Mouse (Mus musculus): Measurements from ENCODE around the gene Meiob.

The Meiob gene

DNA sequence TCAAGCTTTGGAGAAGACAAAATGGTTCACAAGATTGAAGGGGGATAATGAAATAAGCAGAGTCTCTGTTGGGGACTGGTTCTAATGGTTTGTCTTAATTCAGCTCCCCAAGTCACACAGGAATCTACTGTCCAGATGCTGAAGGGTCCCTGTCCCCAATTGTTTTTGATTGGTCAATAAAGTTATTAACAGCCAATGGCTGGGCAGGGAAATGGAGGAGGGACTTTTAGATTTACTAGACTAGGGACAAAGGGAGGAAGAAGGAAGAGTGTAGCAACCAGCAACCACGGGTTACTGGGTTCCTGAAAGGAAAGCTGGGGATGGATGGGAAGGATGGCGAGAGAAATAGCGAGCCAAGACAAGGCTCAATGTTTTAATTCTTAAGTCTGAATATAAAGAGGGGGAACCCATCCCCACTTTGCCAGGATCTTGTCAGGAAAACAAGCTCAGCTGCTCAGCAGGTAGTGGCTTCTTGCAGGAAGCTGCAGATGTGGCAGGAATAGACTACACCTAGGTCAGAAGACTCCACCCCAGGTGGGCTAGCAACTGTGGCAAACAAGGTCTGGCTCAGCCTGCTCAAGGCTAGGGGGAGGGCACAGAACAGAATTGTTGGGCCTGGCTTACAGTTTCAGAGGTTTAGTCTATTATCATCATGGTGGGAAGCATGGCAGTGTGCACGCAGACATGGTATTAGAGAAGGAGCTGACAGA is 69.8 kb downstream of the Meiob start:
- no peak for DNase-seq (ENCODE audit: low read depth, low spot score)

DNA sequence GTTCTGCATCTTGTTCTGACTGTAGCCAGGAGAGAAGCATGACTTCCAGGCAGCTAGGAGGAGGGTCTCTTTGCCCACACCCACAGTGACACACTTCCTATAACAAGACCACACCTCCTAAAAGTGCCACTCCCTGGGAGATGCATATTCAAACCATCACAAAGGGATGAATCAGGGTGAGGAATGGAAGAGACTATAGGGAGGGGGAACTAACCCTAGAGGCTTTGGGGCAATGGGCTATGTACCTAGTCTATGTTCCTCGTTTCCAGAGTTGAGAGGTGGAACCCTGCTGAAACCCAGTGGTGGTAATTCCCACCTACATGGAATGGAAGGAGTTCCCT is 70.3 kb downstream of the Meiob start:
- DNase-seq (ENCODE audit: low read depth, low spot score), result no peak

DNA sequence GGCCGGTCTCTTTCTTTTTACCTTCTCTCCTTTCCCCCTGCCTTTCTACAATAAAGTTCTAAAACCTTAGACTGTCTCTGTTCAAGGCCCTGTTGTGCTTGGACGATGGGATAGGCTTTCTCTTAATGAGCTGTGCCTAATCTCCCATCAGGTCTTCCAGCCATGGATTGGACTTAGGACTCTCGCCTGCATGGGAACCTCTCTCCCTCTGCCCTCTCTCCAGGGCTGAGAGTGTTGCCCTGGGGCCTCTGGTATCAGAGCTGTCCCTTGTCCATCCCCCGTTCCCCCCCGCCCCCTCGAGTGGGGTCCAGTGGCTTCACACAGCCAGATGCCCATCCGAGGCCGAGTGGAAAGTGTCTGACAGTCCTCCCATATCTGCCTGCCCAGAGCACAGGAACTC is 70.9 kb downstream of the Meiob start:
- DNase-seq (ENCODE audit: low read depth, low spot score), result no peak

DNA sequence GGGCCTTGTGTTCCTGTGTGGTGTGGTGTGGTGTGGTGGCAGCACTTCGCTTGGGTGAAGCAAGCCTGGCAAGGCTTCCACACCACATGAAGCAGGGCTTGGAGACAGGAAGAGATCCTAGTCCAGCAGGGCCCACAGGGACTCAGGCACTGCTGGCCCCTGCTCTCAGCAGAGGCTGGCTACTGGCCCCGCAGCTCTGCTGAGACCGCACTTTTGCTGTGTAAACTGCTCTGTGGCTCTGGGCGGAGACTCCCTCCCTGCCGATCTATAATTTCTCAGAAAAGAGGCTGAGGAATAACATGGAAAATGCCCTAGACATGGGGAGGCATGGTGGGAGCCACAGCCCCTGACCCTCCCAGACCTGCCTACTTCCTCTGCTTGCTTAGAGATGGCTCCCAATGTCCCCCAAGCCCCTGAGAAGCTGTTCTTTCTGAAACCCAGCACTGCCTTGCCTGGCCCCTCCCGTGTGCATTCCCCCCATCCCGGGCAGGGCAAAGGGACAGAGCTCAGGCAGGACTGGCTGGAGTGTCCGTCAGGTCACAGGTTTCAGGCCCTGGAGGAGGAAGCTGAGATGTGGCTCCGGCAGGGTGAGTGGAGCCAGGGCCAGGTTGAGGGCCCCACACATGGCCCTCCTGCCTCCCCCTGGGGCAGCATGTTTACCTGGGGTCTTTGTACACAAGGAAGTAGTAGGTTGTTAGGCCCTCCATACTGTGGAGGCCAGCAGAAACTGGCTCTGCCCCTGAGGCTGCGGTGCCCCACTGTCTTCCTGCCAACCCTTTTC is 73.4 kb downstream of the Meiob start:
- DNase-seq (ENCODE audit: low read depth, low spot score), result no peak

DNA sequence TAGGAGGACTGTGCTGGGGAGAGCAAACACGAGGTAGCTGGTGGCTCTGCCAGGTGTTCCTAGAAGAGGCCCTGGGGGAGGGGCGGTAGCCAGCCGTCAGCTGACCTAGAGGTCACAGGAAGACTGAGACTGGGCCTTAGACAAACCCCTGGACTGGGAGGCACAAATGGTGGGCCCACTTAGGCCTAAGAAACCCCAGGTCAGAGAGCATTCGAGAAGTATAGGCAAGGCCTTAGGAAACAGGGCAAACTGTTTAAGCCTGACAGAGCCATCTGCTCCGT is 74.0 kb downstream of the Meiob start:
- DNase-seq (ENCODE audit: low read depth, low spot score), result no peak

DNA sequence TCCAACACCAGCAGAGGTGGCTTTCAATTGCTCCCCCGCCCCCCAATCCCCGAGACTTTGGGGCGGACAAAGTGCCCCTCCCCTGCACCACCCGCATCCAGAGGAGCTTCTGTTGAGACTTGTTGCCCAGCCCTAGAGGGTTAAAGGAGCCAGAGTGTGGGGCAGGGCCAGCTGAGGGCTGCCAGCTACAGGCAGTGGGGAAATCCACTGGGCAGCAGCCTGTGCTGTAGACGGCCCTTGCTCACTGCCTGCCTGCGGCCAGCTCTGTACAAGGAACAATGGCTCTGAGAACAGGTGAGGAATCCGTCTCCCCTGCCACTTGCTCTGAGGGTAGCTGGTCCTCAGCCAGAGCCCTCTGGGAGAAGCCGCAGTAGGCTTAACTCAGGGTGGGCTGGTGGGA is 74.4 kb downstream of the Meiob start:
- DNase-seq (ENCODE audit: low read depth, low spot score), result no peak

DNA sequence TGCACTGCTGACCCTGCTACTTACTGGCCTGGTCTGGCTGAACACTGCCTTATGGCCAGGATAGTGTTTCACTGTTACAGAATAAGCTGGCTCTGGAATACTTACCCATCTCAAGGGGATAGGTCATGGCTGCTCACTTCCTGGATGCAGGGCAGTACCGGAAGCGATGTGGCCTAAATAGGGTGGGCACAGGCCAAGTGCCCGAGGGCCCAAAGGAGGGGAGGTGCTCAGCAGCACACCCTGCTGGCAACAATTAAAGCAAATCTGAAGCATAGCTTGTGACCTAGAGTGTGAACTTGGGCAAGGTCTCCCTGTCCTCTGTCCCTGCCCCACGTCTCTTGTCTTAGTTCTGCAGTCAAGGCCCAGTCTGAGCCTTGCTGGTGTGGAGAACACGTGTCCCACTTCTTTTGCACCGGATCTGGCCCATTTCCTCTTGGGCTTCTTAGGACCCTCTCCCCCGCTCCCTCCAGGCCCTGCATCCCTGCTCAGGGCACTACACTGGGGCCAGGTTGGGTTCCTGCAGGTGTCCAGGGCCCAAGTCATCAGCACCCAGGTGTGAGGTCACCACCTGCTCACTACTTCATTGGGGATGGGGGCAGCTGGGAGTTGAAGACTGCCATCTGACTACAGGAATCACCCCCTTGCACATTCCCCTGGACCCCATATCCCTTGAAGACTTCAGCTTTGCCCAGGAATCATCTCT is 77.8 kb downstream of the Meiob start:
- peak; percentile 34 for DNase-seq (ENCODE audit: low read depth, low spot score)

DNA sequence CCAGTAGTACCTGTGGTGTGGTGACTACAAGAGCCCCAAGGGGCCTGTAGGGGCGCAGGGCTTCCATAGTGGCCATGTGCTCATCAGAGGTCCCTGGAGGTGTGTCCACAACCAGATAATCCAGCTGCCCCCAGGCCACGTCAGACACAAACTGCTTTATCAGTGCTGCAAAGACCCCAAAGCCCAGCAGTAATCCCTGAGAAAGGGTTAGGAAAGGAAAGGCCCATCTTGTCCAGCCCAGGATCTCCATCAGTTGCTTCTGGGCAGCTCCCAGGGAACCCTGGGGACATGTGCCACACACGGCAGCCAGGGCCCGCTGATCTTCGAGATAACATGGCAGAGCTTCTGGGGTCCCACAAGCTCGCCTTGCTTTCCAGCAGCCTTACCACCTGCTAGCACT is 80.3 kb downstream of the Meiob start:
- DNase-seq (ENCODE audit: low read depth, low spot score), result no peak

DNA sequence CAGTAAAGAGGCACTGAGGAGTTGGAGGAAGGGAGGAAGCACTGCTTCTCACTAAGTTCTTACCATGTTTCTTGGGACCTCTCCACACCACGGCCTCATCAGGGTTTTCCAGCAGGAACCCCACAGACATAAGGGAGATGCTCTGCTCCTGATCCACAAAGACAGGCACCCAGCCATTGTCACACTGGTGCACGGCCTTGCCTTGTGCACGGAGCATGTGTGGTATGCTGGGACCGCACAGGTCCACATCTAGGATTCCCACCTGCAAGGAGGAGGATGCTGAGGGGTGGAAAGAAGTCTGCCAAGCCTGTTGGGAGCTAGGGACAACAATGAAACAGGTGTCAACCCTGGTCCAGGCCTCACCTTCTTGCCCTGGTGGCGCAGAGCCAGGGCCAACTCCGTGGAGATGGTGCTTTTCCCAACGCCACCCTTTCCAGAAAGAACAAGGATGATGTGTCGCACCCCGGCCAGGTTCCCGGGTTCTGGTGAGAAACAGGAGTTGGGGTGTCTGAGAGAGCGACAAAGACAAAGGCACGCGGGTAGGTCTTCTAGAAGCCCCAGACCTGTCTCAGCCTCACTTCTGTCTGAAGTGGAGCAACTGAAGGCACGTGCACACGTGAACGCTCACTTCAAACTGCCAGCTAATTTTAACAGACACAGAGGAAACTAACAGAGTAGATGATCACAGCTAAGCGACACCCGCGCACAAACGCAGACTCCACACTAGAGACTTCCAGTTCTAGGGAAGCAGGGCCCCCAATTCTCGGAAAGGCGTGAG is 81.5 kb downstream of the Meiob start:
- no peak for DNase-seq (ENCODE audit: low read depth, low spot score)

DNA sequence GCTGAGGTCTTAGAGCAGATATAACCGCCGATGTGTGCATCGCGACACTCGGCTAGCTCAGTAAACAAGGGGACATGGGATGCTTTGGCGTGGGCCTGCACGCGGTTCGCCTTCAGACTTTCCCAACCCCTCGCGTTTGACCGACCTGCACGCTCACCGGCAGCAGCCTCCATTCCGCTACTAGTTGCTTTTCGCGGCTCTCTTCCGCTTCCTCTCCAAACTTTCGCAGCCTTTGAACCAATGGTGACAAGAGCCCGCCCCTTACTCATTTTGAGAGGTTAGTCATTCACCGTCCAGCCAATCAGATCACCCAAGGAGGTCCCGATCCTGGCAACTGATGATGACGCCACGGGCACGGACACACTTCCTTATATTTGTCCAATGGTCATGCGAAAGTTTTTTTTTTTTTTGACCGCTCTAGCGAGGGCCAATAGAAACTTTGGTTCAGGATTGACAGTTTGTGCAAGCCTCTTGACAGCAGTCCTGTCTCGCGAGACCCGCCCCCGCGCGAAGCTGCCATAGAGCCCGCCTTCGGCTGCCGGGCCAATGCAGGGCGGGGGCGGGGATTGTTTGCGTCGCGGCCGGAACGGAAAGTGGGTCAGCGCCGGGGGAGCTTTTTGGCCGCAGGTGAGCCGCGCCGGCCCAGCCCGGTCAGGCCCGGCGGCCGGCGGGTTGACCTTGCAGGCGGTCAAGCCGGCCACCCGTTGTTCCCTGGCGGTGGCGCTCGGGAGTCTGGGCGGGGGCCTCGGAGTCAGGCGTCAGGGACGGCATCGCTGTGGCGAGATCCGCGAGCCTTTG is 82.2 kb downstream of the Meiob start, which contains the start of the genes Nubp2 and Spsb3:
Gene Nubp2 (minus strand): TSS at position 216 of the 798 bp plus-strand sequence.
Gene Spsb3 (plus strand): TSS at position 510 of the 798 bp plus-strand sequence.
- DNase-seq (ENCODE audit: low read depth, low spot score), result peak; percentile 99

DNA sequence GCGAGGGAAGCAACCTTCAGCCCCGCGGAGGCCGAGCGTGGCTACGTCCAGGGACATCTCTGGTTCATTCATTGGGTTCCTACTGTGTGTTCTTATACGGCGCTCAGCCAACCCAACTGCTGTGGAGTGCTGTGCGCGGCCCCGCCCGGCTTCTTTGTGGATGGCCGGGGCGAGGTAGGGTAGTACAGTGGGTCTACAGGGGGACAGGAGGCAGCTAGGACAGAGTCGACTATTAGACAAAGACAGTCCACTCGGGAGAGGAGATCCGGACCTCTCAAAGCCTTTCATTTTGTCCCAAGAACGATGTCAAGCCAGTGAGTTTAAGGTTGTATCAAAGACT is 82.8 kb downstream of the Meiob start:
- DNase-seq (ENCODE audit: low read depth, low spot score), result no peak

DNA sequence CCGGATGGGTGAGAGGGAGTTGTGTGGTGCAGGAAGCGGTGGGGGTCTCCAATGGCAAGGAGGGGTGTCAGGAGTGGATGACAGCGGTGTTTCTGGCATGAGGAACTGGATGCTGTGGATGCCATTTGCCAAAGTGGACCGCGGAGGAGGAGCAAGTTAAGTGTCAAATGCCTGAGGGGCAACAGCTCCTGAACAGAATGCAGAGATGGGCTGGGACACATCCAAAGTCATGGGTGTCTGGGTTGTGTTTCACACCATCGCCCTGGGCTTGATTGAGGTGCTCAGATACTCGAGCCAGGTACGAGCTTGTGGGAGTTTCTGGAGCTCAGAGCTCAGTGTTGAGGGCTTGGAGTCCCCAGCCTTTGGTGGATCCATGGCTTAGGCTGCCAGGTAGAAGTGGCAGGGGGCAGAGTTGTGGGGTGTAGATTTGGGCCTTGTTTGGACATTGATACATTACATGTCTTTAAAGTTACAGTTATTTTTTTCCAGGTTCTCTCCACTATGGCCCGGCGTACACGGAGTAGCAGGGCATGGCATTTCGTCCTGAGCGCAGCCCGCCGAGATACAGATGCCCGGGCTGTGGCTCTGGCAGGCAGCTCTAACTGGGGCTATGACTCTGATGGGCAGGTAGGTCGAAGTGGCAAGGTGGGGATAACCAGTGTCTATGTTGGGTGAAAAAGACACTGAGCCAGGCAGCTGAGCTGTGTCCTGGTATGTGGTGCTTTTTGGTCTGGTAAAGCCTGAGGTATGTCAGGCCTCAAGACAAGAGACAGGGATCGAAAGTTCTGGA is 83.4 kb downstream of the Meiob start:
- no peak for DNase-seq (ENCODE audit: low read depth, low spot score)

DNA sequence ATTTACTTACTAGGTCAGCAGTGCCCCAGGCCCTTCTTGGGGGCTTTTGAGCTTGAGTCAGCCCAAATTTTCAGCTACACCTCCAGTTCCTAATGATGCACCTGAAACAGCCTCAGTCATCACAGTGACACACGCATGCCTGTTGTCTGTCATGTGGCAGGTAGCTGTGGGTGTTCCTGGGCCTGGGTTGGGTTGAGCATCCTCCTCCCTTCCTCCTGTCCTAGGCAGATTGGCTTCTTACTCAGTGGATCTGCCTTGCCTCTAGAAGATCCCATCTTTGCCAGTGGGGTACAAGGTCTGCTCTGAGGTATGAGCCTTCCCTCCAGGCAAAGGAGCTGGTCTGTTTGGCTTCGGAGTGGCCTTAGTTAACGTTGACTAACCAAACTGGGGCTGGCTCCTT is 84.8 kb downstream of the Meiob start:
- no peak for DNase-seq (ENCODE audit: low read depth, low spot score)
